Mouse (Mus musculus): ENCODE measurements around the gene Txndc11. TPM values are rescaled to one million over a fixed set of nuclear protein-coding genes. Genes with fewer than 3 reads are reported as not detected.

Txndc11 gene
- polyA plus RNA-seq (2014; fragmentation: Nextera tagmentation; extraction: Ambion mirVana), result 36.5 and 38.0 TPM in 2 replicates

- Histone ChIP-seq H3K36me3 (ENCODE audit: control insufficient read depth, insufficient read depth, low read length) (peaks cover 4% of the 10 kb centered on the region; the same call in 1 of the 2 replicates), H3K9ac (ENCODE audit: low read depth, low read length) (peak within 1 kb of the TSS; percentile 95), H3K4me3 (ENCODE audit: low read depth, low read length) (peak within 1 kb of the TSS; percentile 93), H3K4me1 (replicated peaks; ENCODE audit: control insufficient read depth, insufficient read depth, low read length) (peaks cover 21% of the 10 kb centered on the region), H3K4me2 (peak within 1 kb of the TSS; percentile 82), H3K27me3 (replicated peaks; ENCODE audit: control insufficient read depth, insufficient read depth, low read length) (no peaks in the 10 kb centered on the region), H3K27ac (ENCODE audit: low read depth, low read length) (peak within 1 kb of the TSS; percentile 96), H3K9me3 (ENCODE audit: control insufficient read depth, low read length) (no peaks in the 10 kb centered on the region)
- WGBS, result under 1% methylated on average over 75 of the region's 80 CpGs
- ATAC-seq (replicated peaks; ENCODE audit: low FRiP score), result peak; percentile 97
- peak; percentile 99 for DNase-seq (ENCODE audit: low spot score)
Measured at GRCm38 (mm10) chr16:11134348-11135344, at the start of gene Txndc11. Txndc11 (minus strand) TSS chr16:11134650.

DNA sequence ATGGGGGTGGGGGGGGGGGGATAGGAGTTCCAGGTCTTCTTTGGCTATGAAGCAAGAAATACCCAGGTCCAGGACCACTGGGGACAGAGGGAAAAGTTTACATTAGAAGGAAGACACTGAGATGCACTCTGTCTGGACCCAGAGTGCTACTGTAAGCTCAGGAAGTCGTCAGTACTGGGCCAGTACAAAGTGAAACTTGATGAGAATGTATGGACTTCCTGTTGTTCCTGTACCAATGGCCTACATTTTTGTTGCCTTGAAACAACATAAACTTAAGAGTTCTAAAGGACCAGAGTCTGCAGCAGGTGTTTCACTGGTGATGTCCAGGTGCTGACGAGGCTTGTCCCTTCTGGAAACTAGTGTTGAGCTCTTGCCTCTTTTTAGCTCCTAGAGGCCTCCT is 43.0 kb upstream of the Txndc11 start:
- Histone ChIP-seq H3K27ac (ENCODE audit: low read depth, low read length) (no peak overlapping the region), H3K9me3 (ENCODE audit: control insufficient read depth, low read length) (no peaks in the 10 kb centered on the region), H3K9ac (ENCODE audit: low read depth, low read length) (no peak overlapping the region), H3K4me1 (replicated peaks; ENCODE audit: control insufficient read depth, insufficient read depth, low read length) (peaks cover 12% of the 10 kb centered on the region), H3K36me3 (ENCODE audit: control insufficient read depth, insufficient read depth, low read length) (no peaks in the 10 kb centered on the region), H3K27me3 (replicated peaks; ENCODE audit: control insufficient read depth, insufficient read depth, low read length) (no peaks in the 10 kb centered on the region), H3K4me2 (peak overlapping the region; percentile 71), H3K4me3 (ENCODE audit: low read depth, low read length) (no peak overlapping the region; the same call in 1 of the 2 replicates)
- ATAC-seq (replicated peaks; ENCODE audit: low FRiP score), result no peak
- 76% methylated on average over 2 of the region's 2 CpGs for WGBS
- no peak for DNase-seq (ENCODE audit: low spot score)

GRCm38 (mm10) chr16:11176884-11177244 is 42.4 kb upstream of the Txndc11 start:
- no peaks in the 10 kb centered on the region for H3K9me3 ChIP-seq (ENCODE audit: control insufficient read depth, low read length)
- H3K27me3 ChIP-seq (replicated peaks; ENCODE audit: control insufficient read depth, insufficient read depth, low read length), result no peaks in the 10 kb centered on the region
- peak overlapping the region; percentile 53; the same call in 1 of the 2 replicates for H3K27ac ChIP-seq (ENCODE audit: low read depth, low read length)
- peak overlapping the region; percentile 71 for H3K4me2 ChIP-seq
- no peaks in the 10 kb centered on the region for H3K36me3 ChIP-seq (ENCODE audit: control insufficient read depth, insufficient read depth, low read length)
- DNase-seq (ENCODE audit: low spot score) (no peak), ATAC-seq (replicated peaks; ENCODE audit: low FRiP score) (no peak)
- peak overlapping the region; percentile 97 for H3K4me3 ChIP-seq (ENCODE audit: low read depth, low read length)
- peaks cover 13% of the 10 kb centered on the region for H3K4me1 ChIP-seq (replicated peaks; ENCODE audit: control insufficient read depth, insufficient read depth, low read length)
- H3K9ac ChIP-seq (ENCODE audit: low read depth, low read length), result peak overlapping the region; percentile 92
- 8% methylated on average over 4 of the region's 4 CpGs for WGBS

- under 1% methylated on average over 57 of the region's 57 CpGs for WGBS
- H3K36me3 ChIP-seq (ENCODE audit: control insufficient read depth, insufficient read depth, low read length), result no peaks in the 10 kb centered on the region
- no peaks in the 10 kb centered on the region for H3K27me3 ChIP-seq (replicated peaks; ENCODE audit: control insufficient read depth, insufficient read depth, low read length)
- peak within 1 kb of the TSS; percentile 94 for H3K27ac ChIP-seq (ENCODE audit: low read depth, low read length)
- DNase-seq (ENCODE audit: low spot score) (peak; percentile 92), ATAC-seq (replicated peaks; ENCODE audit: low FRiP score) (peak; percentile 95)
- H3K4me2 ChIP-seq, result peak within 1 kb of the TSS; percentile 71
- peaks cover 18% of the 10 kb centered on the region for H3K4me1 ChIP-seq (replicated peaks; ENCODE audit: control insufficient read depth, insufficient read depth, low read length)
- no peaks in the 10 kb centered on the region for H3K9me3 ChIP-seq (ENCODE audit: control insufficient read depth, low read length)
- peak within 1 kb of the TSS; percentile 97 for H3K4me3 ChIP-seq (ENCODE audit: low read depth, low read length)
- H3K9ac ChIP-seq (ENCODE audit: low read depth, low read length), result peak within 1 kb of the TSS; percentile 92
Measured at GRCm38 (mm10) chr16:11176208-11176883, 41.9 kb upstream of the Txndc11 start, which contains the start of gene Zc3h7a. Zc3h7a (minus strand) TSS chr16:11176393.

DNA sequence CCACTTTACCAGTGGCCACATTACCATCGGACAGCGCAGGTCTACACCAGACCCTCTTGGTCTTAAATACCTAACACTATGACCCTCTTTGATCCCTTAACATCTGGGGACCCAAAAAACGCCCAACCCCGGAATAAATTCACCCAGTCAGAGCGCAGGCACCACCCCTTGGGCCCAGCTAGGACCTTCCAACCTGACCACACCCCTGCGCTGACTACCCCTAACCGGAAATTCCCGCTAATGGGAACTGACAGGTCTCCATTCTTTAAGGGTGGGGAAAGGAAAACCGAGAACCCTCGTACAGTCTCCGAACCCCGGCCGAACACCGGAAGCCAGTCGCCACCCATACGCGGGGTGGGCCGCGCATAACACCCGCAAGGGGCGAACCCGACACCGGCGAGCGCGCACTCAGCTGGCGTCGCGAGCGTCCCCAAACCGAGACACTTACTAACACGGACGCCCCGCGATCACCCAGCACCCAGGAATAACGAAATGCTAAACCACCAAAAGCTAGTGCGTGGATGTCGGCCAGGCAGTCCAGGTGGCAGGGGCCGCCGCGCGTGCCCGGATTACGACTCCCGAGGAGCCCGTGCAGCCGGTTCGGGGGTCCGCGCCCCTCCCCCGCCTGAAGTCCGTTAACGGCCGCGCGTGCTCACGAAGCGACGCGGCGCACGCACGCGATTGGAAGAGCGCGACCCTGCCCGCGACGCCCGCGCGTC is 41.2 kb upstream of the Txndc11 start:
- Histone ChIP-seq H3K27ac (ENCODE audit: low read depth, low read length) (peak overlapping the region; percentile 94), H3K9ac (ENCODE audit: low read depth, low read length) (peak overlapping the region; percentile 92), H3K9me3 (ENCODE audit: control insufficient read depth, low read length) (no peaks in the 10 kb centered on the region), H3K27me3 (replicated peaks; ENCODE audit: control insufficient read depth, insufficient read depth, low read length) (no peaks in the 10 kb centered on the region), H3K36me3 (ENCODE audit: control insufficient read depth, insufficient read depth, low read length) (no peaks in the 10 kb centered on the region), H3K4me3 (ENCODE audit: low read depth, low read length) (peak overlapping the region; percentile 97), H3K4me2 (peak overlapping the region; percentile 71), H3K4me1 (replicated peaks; ENCODE audit: control insufficient read depth, insufficient read depth, low read length) (peaks cover 18% of the 10 kb centered on the region)
- ATAC-seq (replicated peaks; ENCODE audit: low FRiP score), result peak; percentile 74
- peak; percentile 78 for DNase-seq (ENCODE audit: low spot score)
- WGBS, result under 1% methylated on average over 72 of the region's 72 CpGs

GRCm38 (mm10) chr16:11175100-11175488 is 40.6 kb upstream of the Txndc11 start:
- H3K27me3 ChIP-seq (replicated peaks; ENCODE audit: control insufficient read depth, insufficient read depth, low read length), result no peaks in the 10 kb centered on the region
- DNase-seq (ENCODE audit: low spot score) (no peak), ATAC-seq (replicated peaks; ENCODE audit: low FRiP score) (no peak)
- no peaks in the 10 kb centered on the region for H3K9me3 ChIP-seq (ENCODE audit: control insufficient read depth, low read length)
- H3K4me1 ChIP-seq (replicated peaks; ENCODE audit: control insufficient read depth, insufficient read depth, low read length), result peaks cover 18% of the 10 kb centered on the region
- peak overlapping the region; percentile 71 for H3K4me2 ChIP-seq
- peak overlapping the region; percentile 92 for H3K9ac ChIP-seq (ENCODE audit: low read depth, low read length)
- H3K36me3 ChIP-seq (ENCODE audit: control insufficient read depth, insufficient read depth, low read length), result no peaks in the 10 kb centered on the region
- peak overlapping the region; percentile 94 for H3K27ac ChIP-seq (ENCODE audit: low read depth, low read length)
- peak overlapping the region; percentile 97 for H3K4me3 ChIP-seq (ENCODE audit: low read depth, low read length)
- 9% methylated on average over 9 of the region's 9 CpGs for WGBS

GRCm38 (mm10) chr16:11174671-11175081 is 40.2 kb upstream of the Txndc11 start:
- no peaks in the 10 kb centered on the region for H3K9me3 ChIP-seq (ENCODE audit: control insufficient read depth, low read length)
- H3K4me1 ChIP-seq (replicated peaks; ENCODE audit: control insufficient read depth, insufficient read depth, low read length), result peaks cover 18% of the 10 kb centered on the region
- ATAC-seq (replicated peaks; ENCODE audit: low FRiP score), result no peak
- H3K4me3 ChIP-seq (ENCODE audit: low read depth, low read length), result peak overlapping the region; percentile 97
- no peak overlapping the region for H3K27ac ChIP-seq (ENCODE audit: low read depth, low read length)
- H3K36me3 ChIP-seq (ENCODE audit: control insufficient read depth, insufficient read depth, low read length), result no peaks in the 10 kb centered on the region
- WGBS, result 11% methylated on average over 10 of the region's 10 CpGs
- H3K9ac ChIP-seq (ENCODE audit: low read depth, low read length), result peak overlapping the region; percentile 92; the same call in 1 of the 2 replicates
- peak overlapping the region; percentile 71 for H3K4me2 ChIP-seq
- DNase-seq (ENCODE audit: low spot score), result peak; percentile 61
- no peaks in the 10 kb centered on the region for H3K27me3 ChIP-seq (replicated peaks; ENCODE audit: control insufficient read depth, insufficient read depth, low read length)

DNA sequence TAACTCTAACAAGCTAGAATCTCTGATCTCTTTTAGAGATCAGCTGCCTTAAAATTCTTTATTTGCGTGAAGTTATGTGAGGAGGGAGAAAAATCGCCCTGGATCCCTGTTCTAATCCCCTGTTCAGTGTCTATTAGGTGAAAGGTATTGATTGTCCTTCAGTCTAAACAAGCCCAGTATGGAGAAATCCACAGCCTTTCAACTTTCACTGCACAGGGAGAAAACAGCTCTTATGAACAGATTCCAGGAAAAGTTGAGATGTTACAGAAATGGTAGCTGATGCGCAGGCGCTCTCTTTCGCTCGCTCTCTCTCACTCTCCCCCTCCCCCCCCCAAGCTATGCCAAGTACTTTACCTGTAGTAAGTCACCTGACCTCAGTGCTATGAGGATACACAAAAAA is 37.2 kb upstream of the Txndc11 start:
- WGBS, result 85% methylated on average over 6 of the region's 6 CpGs

More for the DNA sequence above, 37.2 kb upstream of the Txndc11 start:
- Histone ChIP-seq H3K9ac (ENCODE audit: low read depth, low read length) (no peak overlapping the region), H3K27ac (ENCODE audit: low read depth, low read length) (no peak overlapping the region), H3K4me1 (replicated peaks; ENCODE audit: control insufficient read depth, insufficient read depth, low read length) (peaks cover 12% of the 10 kb centered on the region; the same call in 1 of the 2 replicates), H3K27me3 (replicated peaks; ENCODE audit: control insufficient read depth, insufficient read depth, low read length) (no peaks in the 10 kb centered on the region), H3K4me3 (ENCODE audit: low read depth, low read length) (no peak overlapping the region), H3K36me3 (ENCODE audit: control insufficient read depth, insufficient read depth, low read length) (no peaks in the 10 kb centered on the region), H3K9me3 (ENCODE audit: control insufficient read depth, low read length) (no peaks in the 10 kb centered on the region), H3K4me2 (no peak overlapping the region)
- ATAC-seq (replicated peaks; ENCODE audit: low FRiP score) (no peak), DNase-seq (ENCODE audit: low spot score) (no peak)
